Mouse (Mus musculus) megakaryocyte progenitor cell, adult 5-6 weeks (primary cell): ENCODE results near the gene Ntm. TPM values are rescaled to one million over a fixed set of nuclear protein-coding genes. Genes with fewer than 3 reads are reported as not detected.

Experiments used
- ATAC-seq: replicated peaks from 2 replicates; pipeline ENCODE4 v1.8.0; 2016; ENCODE audit warnings: mild to moderate bottlenecking, moderate TSS enrichment, inconsistent platforms; ENCODE audit not compliant: poor library complexity
- total RNA-seq, 2 experiments: library from RNA; stranded (forward) in 1 of 2; stranded (reverse) in 1 of 2; fragments of 157-497, 149-512 nt in 1 of 2; fragments of 200-1000 nt in 1 of 2; gene quantifications; 2 replicates each; pipeline versions ENCODE4 v1.2.3 to v1.2.4; 2015 to 2017

Ntm gene
- total RNA-seq, 2 experiments from 2014 or later: not detected

- no peak for ATAC-seq
These were observed 75.0 kb downstream of the Ntm start for GRCm38 (mm10) chr9:29887924-29888323.

- no peak for ATAC-seq
These were observed 78.9 kb downstream of the Ntm start for GRCm38 (mm10) chr9:29884062-29884461.

- ATAC-seq: no peak
These were observed 81.3 kb downstream of the Ntm start for GRCm38 (mm10) chr9:29881614-29882013.

- ATAC-seq: no peak
These were observed 85.4 kb downstream of the Ntm start for GRCm38 (mm10) chr9:29877583-29877982.

GRCm38 (mm10) chr9:29867746-29868145, 95.2 kb downstream of the Ntm start:
- ATAC-seq: no peak

DNA sequence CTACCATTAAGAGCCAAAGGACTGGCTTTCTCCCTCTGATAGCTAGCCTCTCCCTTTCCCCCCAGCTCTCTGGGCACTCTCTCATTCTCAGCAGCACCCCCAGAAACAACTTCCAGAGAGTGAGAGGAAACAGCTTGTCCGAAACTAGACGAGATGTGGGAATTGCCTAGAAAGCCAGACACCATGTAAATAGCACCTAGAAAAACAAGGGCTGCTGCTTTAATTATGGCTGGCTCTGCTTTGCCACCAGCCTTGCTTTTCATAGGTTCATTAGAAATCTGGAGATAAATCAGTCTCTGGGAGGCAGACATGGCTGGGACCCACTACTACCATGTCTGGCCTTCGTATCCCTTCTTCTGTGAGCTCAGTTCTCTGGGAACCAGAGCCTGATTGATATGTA, 96.1 kb downstream of the Ntm start:
- ATAC-seq: no peak

GRCm38 (mm10) chr9:29866101-29866500, 96.8 kb downstream of the Ntm start:
- no peak for ATAC-seq

GRCm38 (mm10) chr9:29865502-29865901, 97.4 kb downstream of the Ntm start:
- no peak for ATAC-seq

DNA sequence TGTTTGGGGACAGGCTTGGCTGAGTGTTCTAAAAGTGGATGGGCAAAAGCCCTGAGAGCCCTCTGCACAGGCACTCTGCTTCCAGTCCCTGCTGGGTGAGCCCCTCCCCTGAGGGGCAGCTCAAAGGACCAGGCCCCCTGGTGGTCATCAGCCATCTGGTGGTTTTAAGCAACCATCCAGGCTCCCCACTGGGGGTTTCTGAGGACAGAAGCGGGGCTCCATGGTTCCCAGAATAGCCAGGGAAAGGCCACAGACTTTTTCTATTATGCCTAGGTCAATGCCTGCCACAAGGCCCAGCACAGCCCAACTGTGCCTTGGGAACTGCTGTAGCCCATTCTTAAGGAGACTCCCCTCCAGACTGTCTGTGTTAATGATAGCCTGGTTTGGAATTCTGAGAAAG, 98.1 kb downstream of the Ntm start:
- ATAC-seq: no peak

DNA sequence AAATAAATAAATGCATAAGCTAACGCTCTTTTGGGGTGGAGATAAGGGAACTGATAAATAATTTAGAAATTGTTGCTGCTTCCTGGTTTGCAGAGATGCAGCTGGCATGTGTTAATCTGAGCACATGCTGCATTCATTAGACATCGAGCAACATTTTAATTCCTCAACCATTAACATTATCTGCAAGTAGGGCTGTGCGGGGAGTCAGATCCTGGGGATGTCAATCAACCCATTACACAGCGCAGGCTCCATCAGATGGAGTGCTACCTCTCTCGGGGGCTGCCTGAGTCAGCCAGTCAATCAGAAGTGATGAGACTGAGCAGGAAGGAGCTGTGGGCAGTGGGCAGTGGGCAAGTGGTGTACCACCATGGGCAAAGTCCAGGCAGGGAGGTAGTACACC, 100.5 kb downstream of the Ntm start:
- ATAC-seq: no peak

DNA sequence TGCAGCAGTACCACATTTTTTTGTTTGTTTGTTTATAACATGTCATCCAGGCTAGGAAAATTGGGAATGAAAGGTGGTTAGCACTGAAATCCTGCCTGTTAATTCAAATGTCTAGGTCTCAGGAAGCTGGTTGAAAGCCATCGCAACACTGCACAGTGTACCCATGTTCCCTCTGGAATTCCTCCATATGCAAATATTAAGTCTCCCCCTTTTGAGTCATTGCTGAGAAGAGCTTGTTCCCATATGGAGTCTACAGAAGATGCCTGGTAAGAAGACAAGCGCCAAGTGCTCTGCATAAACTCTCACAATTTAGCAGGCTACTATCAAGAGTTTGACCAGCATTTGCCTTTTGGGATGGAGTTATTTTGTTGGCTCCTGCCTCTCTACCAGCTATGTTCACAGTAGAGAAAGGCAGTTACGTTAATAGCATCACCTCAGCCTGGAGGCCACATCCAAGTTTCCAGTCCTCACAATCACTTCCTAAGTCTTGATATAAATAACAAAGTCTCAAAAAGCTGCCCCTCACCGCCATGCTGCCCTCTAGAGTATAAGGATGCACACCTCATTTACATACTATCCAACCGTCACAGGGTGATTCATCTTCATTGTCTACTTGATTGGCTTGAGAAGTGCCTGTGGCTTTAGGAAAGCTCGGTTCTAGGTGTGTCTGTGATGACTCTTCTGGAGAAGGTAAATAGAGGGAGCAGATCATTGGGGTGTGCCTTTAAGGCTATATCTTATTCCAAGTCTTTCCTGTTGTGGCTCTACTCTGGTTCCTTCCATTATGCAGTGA, 103.5 kb downstream of the Ntm start:
- no peak for ATAC-seq

DNA sequence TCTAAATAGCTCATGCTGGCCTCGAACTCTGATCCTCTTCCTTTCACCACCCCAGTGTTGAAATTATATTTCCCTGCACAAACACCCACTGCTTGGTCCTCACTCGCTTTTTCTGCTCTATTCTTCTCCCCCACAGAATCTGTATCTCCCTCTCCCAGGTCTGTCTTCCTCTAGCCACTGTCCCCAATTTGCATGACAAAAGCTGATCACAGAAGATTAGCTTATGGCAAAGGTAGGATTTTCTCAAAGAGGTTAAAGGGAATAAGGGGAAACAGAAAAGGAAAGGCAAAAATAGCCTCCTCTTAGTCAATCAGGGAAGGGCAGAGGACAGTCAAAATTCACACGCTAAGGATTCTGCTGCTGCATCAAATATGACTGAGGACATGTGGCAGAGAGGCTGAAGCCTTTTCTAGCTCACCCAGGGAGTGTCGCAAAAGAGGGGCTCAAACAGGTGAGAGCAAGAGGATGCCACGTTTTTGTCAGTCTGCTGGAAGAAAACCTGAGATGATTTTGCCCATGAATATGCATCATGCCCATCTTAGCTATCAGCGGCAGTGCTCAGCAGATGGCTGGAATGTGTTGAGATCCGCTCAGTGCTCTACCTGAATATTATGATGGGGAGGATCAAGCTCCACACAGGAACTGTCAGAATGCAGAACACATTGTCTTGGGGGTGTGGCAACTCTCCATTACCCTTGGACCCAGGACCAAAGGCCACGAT, 114.0 kb downstream of the Ntm start:
- no peak for ATAC-seq

DNA sequence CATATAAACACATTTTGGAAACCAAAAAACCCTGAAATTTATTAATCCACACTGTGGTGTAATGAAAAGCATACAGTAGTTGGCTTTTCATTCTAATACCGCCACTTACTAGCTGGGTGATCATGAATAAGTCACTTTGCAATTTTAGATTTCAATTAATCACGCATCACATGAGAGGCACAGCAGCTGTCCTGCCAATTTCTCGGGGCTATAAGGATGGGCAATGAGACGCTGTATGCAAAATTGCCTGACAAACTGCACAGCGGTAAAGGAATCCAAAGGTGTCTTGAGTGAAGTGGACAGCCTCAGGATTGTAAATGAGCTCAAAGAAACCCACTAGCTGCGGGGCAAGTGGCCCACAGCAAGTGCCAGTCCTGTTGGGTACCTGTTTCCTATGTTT, 125.6 kb downstream of the Ntm start:
- ATAC-seq: no peak

- ATAC-seq: no peak
These were observed 128.0 kb downstream of the Ntm start for GRCm38 (mm10) chr9:29834911-29835310.

GRCm38 (mm10) chr9:29833781-29834180, 129.2 kb downstream of the Ntm start:
- no peak for ATAC-seq

- no peak for ATAC-seq
These were observed 135.7 kb downstream of the Ntm start for GRCm38 (mm10) chr9:29827240-29827660.

- no peak for ATAC-seq
These were observed 137.7 kb downstream of the Ntm start for GRCm38 (mm10) chr9:29825236-29825635.

DNA sequence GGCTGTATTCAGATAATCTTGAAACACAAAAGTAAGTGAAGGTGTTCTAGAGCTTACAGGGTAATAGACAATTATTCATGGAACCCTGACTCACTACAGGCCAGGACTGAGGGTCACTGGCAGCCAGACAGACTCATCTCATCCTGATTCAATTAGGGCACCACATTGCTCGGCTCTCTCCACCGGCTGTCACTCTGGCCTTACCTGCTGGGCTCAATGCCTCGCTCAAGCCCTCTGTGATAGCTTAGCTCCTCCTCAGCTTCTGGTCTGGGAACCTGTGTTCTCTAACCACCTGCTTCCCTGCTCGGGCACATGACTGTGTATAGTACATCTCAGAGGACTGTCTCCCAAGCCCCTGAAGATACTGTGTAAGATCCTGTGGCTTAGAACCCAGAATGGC, 139.2 kb downstream of the Ntm start:
- ATAC-seq: no peak

DNA sequence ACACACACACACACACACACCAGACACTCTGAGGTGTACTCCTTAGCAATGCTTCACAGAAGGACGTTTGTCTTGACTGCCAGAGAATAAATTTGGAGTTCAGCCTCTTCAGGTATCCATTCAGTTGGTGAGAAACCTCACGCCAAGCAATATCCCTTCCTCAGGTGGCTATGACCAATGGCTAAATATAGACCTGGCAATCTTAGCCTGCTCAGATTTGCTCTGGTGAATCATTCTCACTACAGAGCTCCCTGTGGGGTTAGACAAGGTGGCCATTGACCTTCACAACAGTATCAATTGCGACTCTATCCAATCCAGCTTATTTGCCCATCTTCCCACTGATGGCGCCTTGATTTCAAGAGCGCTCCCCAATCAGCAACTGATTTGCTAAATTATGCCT, 150.3 kb downstream of the Ntm start:
- ATAC-seq: no peak

- no peak for ATAC-seq
These were observed 156.2 kb downstream of the Ntm start for GRCm38 (mm10) chr9:29806790-29807189.

- no peak for ATAC-seq
These were observed 158.5 kb downstream of the Ntm start for GRCm38 (mm10) chr9:29804483-29804882.

DNA sequence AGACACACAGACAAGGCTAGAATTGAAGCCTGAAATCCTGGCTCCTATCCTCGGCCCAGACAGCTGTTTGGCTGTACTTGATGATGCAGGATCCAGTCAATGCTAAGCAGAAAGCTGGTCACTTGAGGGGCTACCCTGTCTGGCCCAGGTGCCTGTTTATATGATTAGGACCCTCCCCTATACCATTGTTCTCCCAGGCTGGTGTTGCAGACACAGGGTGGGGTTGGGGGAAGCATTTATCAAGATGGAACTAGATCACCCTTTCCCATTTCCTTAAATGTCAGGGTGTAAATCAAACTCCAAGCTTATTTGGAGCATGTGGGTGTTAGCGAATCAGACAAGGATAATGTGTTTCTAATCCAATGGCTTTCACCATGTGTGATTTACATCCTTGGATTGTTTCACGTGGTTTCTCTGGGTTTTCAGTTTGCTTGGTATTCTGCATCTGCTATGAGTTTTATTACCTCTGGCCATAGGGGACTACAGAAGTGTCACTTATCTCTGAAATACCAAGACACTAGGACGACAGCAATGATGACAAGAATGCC, 159.1 kb downstream of the Ntm start:
- no peak for ATAC-seq
